Mouse (Mus musculus) megakaryocyte-erythroid progenitor cell, adult 5-6 weeks (primary cell): ENCODE measurements around the gene Etnppl. TPM values are rescaled to one million over a fixed set of nuclear protein-coding genes. Genes with fewer than 3 reads are reported as not detected.

ENCODE experiments used
- ATAC-seq: replicated peaks from 2 replicates; pipeline ENCODE4 v1.8.0; 2016; ENCODE audit warnings: mild to moderate bottlenecking, inconsistent platforms; ENCODE audit not compliant: severe bottlenecking, poor library complexity, low FRiP score, low TSS enrichment
- total RNA-seq, 2 experiments: library from RNA; stranded (forward) in 1 of 2; stranded (reverse) in 1 of 2; fragments of 200-1000, 215-1000 nt in 1 of 2; fragments of >200 nt in 1 of 2; fragmentation: Nextera tagmentation in 1 of 2; gene quantifications; 2 replicates each; pipeline ENCODE4 v1.2.3; 2014 to 2017

Gene Etnppl
- total RNA-seq (2014; fragmentation: Nextera tagmentation) (not detected in 2 replicates), total RNA-seq (2017) (not detected in 2 replicates)

DNA sequence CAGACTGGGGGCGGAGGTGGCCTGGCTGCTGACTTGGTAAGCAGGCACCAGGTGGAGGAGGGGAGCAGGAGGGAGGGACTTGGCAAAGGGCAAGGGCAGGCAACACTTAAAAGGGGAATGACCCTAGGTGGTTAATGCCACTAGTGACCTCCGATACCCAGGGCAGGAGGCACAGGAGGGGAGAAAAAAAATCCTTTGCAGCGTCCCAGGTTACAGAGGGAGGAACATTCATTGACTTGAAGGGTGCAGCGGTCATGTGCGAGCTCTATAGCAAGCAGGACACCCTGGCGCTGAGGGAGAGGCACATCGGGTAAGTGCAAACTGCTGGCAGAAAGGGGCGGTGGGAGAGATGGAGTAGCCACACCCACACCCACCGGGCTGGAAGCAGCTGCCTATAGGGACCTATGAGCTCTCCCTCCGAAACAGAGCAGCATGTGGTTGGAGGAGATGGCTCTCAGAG, at the start of gene Etnppl:
Gene Etnppl, plus strand, starts transcription at position 10 of the 460 bp plus-strand sequence.
- ATAC-seq, result no peak

GRCm38 (mm10) chr3:130568331-130569095, 48.7 kb upstream of the Etnppl start:
- ATAC-seq, result no peak

- ATAC-seq, result no peak
Observed at GRCm38 (mm10) chr3:130573243-130573642, 44.0 kb upstream of the Etnppl start.

GRCm38 (mm10) chr3:130574652-130575051, 42.6 kb upstream of the Etnppl start:
- ATAC-seq, result peak; percentile 81

DNA sequence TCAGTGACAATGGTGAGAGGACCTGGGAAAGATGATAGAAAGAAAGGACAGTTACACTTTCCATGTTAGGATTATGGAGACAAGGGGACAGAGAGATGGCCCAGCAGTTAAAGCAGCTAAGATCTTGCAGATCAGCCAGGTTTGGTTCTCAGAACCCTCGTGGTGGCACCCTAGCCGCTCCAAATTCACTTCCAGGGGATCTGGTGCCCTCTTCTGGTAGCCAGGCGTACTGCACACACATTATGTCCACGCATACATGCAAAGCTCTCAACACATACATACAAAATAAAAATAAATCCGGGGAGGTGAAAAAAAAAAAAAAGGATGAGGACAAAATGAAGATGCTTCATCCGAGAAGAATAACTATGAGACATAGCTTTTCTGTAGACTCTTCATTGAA, 40.6 kb upstream of the Etnppl start:
- ATAC-seq, result no peak; the same call in 1 of the 2 replicates

GRCm38 (mm10) chr3:130579501-130579900, 37.7 kb upstream of the Etnppl start:
- no peak for ATAC-seq

- no peak for ATAC-seq
Observed at GRCm38 (mm10) chr3:130581577-130581976, 35.7 kb upstream of the Etnppl start.

DNA sequence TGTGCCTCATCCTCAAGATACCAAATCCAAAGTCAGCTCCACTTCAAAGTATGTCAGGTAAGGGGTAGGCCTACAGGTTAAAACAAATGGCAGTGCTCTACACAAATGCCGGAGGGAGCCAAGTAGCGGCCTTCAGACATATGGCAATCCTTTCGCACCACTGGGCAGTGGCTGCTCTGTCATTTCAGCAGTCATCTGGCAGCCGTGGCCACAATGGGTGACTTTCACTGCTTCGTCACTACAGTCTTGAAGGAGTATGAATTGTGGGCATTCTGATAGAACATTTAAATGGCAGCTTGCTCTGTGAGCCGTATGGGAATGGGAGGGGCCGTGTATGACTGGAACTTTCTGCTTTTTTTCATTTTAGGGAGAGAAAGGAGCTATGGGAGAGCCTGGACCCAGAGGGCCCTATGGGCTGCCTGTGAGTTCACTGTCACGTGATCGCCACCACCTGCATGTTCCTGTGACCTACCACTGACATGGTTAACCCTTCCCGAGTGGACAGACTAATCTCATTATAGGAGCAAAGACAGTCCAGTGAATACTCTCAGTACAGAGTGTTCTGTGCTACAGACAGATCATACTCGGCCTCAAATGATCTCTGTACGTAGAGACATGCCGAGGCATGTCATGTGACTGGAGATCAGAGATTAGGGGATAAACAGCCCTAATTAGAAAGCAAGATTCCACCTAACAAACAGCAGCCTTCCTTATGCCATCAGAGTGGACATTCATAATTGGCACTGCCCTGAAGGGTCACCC, 34.2 kb upstream of the Etnppl start:
- no peak for ATAC-seq

- no peak for ATAC-seq
Observed at GRCm38 (mm10) chr3:130584007-130584406, 33.2 kb upstream of the Etnppl start.

GRCm38 (mm10) chr3:130595050-130595449, 22.2 kb upstream of the Etnppl start:
- no peak for ATAC-seq

GRCm38 (mm10) chr3:130601491-130601890, 15.8 kb upstream of the Etnppl start:
- ATAC-seq, result no peak

DNA sequence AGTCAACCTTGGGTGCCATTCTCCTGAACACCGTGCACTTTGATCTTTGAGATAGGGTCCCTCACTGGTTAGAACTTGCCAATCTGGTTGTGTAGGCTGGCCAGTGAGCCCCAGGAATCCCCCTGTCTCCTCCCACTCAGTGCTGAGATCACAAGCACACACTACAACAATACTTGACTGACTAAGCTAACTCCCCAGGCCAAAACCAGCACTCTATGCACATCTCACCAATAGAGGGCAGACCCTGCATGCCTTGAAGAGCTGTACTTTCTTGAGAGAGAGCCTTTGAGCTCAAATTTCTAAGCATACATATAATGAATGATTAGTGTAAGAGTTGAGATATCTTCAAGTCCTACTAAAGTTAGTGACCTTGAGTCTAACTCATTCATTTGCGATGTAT, 9.3 kb upstream of the Etnppl start:
- no peak for ATAC-seq

DNA sequence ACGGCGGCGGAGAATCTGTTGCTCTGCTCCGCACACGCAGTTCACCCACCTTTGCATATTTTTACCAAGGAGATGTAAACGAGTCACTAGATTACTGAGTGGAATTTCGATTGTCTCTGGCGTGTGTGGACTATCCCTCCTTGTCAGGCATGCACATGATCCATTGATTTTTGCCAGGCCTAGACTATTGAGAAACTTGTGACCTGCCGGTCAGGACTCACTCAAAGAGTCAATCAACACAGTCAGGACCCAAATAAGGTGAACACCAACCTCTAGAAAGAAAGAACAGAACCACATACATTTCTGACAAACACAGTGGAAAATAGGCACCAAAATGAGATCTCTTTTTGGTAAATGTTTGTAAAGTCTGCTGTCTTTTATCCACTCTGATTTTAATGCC, 2.8 kb upstream of the Etnppl start:
- no peak for ATAC-seq

GRCm38 (mm10) chr3:130615625-130616024, 1.6 kb upstream of the Etnppl start:
- no peak for ATAC-seq

DNA sequence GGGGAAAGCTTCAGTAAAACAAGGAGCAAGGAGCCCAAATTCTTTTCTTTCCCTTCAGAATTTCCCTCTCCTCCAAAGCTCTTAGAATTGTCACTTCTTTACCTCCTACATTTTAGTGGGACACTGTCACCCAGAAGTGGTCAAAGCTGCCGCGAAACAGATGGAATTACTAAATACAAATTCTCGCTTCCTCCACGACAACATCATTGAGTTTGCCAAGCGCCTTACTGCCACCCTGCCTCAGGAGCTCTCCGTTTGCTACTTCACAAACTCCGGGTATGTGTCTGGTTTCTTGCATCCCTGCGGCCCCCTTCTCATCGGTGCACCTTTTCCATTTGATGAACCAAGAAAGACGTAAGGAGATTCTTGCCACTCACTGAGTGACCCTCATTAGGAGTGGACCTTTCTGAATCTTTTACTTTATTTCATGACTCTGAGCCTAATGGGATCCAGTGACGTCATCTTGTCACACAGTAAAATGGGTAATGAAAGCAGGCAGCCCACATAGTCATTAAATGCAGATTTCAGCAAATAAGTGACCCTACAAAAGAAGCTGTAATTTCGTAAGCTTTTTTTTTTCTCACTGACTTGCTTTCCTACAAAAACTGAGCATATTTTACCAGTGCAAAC, 3.4 kb downstream of the Etnppl start:
- no peak for ATAC-seq

GRCm38 (mm10) chr3:130628358-130628757, 11.1 kb downstream of the Etnppl start:
- no peak for ATAC-seq

DNA sequence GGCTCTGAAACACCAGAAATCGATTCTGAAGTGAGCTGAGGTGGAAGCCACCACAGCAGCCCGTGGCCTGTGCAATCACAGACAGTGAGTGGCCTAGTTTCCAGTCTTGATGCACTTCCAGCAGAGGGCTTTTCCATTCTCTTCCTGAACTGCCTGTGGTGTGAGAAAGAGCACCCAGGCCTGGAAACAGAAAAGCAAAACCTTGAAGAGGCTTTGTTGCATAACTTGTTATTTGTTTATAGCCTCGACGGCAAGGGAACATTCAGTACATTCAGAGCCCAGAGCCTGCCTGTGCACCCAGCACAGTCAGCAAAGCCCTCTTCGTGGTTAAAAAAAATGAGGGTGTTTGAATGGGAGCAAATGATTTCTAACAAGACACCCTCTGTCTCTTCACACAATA, 16.6 kb downstream of the Etnppl start:
- no peak for ATAC-seq

DNA sequence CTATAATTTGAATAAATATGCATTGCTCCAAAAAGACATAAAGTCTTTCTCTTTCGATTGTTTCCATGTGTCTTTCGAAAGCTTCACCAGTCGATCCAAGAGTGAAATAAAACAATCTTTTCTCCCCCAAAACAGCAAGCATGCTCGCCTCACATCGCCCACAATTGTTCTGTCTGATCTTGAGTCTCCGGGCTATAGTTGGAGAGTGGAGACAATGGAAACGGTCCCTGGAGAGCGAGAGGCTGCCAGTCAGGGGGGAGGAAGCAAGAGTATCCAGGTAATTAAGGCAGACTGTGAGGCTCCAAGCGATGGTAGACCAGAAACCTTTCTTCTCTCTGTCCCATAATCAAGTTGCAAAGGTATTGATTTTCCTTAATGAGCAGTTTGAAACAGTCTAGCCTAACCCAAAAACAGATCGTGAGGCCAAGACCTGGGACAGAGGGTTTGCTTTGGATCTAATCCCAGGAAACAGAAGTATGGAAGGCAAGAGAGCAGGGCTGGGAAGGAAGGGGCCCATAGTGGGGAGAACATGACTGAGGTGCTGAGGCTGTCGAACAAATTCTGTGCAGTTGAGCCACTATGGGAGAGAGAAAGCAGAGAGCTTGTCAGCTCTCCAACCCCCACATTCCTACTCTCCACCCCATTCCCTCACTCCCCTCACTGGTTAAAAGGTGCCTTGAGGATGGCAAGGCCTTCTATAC, 29.0 kb downstream of the Etnppl start:
- no peak for ATAC-seq

- ATAC-seq, result no peak
Observed at GRCm38 (mm10) chr3:130649569-130649968, 32.3 kb downstream of the Etnppl start.

DNA sequence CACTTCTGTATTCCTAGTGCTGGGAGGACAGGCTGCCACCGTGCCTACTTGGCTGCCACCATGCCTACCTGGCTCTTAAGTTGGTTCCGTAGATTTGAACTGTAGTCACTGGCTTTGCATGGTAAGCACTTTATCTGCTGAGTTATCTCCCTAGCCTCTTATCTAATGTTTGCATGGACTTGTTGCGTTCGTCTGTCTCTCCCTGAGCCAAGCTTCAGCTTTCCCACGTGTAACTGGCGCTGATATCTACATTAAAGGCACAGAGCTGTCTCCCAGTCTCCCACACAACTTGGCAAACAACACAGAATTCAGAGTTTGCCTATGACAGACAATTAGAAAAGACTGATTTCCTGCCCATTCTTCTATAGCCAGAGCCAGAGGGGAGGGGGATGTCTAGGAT, 43.4 kb downstream of the Etnppl start:
- ATAC-seq, result no peak
